Mouse (Mus musculus) thymus, adult 2 months (tissue): Measurements from ENCODE around the gene Tinf2.

Experiments used
- CTCF ChIP-seq: fragments of 200-500 bp; IDR thresholded peaks from 2 replicates; pipeline ENCODE4 v1.5.1; 2012; ENCODE audit warnings: mild to moderate bottlenecking, control low read depth, low read length, moderate library complexity, borderline replicate concordance; ENCODE audit not compliant: control insufficient read depth, poor library complexity, insufficient read depth; ENCODE audit errors: extremely low read depth
- POLR2A ChIP-seq: fragments of 200-500 bp; IDR thresholded peaks from 2 replicates; pipeline ENCODE4 v1.6.1; 2012; ENCODE audit warnings: mild to moderate bottlenecking, low read length, control low read depth, moderate library complexity; ENCODE audit not compliant: control insufficient read depth, poor library complexity, insufficient read depth; ENCODE audit errors: extremely low read depth

DNA sequence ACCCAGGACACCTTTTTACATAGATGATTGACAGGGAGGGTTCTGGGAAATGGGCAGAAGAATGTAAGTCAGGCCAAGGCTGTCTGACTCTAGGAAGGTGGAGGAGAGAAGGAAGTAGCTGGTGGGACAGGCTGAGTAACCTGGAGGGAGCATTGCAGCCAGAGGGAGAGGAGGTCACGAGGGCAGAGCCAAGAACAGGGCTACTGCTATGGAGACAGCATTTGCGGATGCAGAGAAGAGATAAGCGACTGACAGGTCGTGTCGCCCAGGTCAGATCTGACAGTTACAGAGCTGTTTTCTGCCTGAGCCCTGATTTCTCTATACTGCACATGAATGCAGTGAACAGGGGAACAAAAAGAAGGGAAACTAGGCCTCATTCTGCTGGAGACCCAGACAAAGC is 25.8 kb upstream of the Tinf2 start:
- TF ChIP-seq POLR2A (no peak), CTCF (no peak)
